Mouse (Mus musculus) liver, embryonic 14.5 days (tissue): Measurements from ENCODE around the gene Arhgap40.

Experiments
- CTCF ChIP-seq: IDR thresholded peaks from 2 replicates; pipeline ENCODE4 v1.5.1; 2016; ENCODE audit warnings: antibody characterized with exemption, low read depth, control low read depth
- EP300 ChIP-seq: IDR thresholded peaks from 2 replicates; pipeline ENCODE4 v1.6.1; 2016; ENCODE audit warnings: antibody characterized with exemption, low read depth

DNA sequence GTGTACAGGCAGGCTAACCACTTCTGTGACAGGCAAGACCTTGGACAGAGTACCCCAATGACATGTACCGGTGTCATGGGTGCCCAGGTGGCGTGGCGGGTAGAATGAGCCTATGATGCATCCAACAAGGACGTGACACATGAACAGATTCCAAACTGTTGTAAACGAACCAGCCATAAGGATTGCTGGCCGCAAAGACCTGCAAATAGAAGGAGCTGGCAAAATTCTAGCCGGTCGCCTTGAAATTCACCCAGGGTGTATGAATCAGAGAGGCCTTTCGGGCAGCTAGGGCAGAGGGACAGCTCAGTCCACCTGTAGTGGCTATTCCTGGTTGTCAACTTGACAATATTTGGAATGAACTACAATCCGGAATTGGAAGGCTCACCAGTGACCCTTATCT, 41.8 kb downstream of the Arhgap40 start:
- no peak for TF ChIP-seq CTCF
- no peak for TF ChIP-seq EP300
